Mouse (Mus musculus) ES-Bruce4 (cell line): ENCODE results near the gene Hsd17b13.

Source experiments
- CTCF ChIP-seq: IDR thresholded peaks from one replicate; pipeline ENCODE4 v1.8.1; 2011; ENCODE audit warnings: low read depth, low read length
- POLR2A ChIP-seq: IDR thresholded peaks from one replicate; pipeline ENCODE4 v1.8.1; 2011; ENCODE audit warnings: low read length; ENCODE audit not compliant: insufficient read depth

GRCm38 (mm10) chr5:104025245-104025854, 48.1 kb upstream of the Hsd17b13 start:
- no peak for TF ChIP-seq CTCF
- TF ChIP-seq POLR2A: no peak
